Mouse (Mus musculus): Measurements from ENCODE around the gene Zer1. TPM values are rescaled to one million over a fixed set of nuclear protein-coding genes. Genes with fewer than 3 reads are reported as not detected.

Zer1 gene
- polyA plus RNA-seq, 1 experiment from 2014 or later: 9.5 TPM

DNA sequence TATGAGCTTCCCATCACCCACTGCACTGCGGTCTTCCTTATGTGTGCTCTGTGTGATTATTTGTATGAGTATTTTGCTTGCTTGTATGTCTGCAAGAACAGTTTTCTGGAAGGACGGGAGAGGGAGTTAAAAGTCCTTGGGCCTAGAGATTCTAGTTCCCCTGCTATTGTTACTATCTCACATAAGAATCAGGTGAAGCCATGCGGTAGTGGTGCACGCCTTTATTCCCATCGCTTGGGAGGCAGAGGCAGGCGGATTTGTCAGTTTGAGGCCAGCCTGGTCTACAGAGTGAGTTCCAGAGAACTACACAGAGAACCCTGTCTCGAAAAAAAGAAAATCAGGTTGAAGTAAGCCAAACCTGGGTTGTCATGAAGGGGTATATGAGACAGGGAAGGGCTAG is 51.5 kb downstream of the Zer1 start:
- H3K9ac ChIP-seq: no peak overlapping the region
- no peak overlapping the region for H3K27ac ChIP-seq
- no peak overlapping the region for H3K4me3 ChIP-seq (replicated peaks)
- H3K36me3 ChIP-seq (replicated peaks): peaks cover 51% of the 10 kb centered on the region
- no peak for ATAC-seq (ENCODE audit: low FRiP score)
- H3K27me3 ChIP-seq: no peaks in the 10 kb centered on the region
- H3K4me1 ChIP-seq: peaks cover 10% of the 10 kb centered on the region
- 68% methylated on average over 7 of the region's 7 CpGs for WGBS
- H3K9me3 ChIP-seq: no peaks in the 10 kb centered on the region
- H3K4me2 ChIP-seq: no peak overlapping the region

DNA sequence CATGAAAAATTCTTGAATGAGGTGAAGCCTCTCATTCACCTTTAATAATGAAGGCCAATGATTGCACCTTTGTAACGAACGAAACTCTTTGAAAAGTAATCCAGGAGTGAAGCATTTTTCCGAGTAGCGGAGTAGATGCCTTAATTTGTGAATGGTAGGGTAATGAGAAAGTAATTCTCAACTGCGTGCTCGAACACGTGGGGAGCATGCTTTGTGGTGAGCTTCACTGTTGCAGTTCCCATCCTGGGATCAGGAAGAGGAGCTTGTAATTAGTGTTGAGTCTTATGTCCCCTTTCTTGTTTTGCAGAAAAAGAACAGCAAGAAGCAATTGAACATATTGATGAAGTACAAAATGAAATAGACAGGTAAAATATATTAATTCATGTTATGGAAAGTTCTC is 56.4 kb downstream of the Zer1 start:
- ATAC-seq (ENCODE audit: low FRiP score): no peak
- Histone ChIP-seq H3K4me3 (replicated peaks) (peak overlapping the region; percentile 98), H3K27ac (peak overlapping the region; percentile 100; the same call in 1 of the 2 replicates), H3K9me3 (no peaks in the 10 kb centered on the region), H3K4me1 (peaks cover 35% of the 10 kb centered on the region), H3K27me3 (no peaks in the 10 kb centered on the region), H3K36me3 (replicated peaks) (peaks cover 40% of the 10 kb centered on the region), H3K4me2 (peak overlapping the region; percentile 80), H3K9ac (peak overlapping the region; percentile 100)
- 18% methylated on average over 7 of the region's 7 CpGs for WGBS

- under 1% methylated on average over 46 of the region's 69 CpGs for WGBS
- Histone ChIP-seq H3K36me3 (replicated peaks) (peaks cover 33% of the 10 kb centered on the region), H3K9ac (peak overlapping the region; percentile 100), H3K27me3 (no peaks in the 10 kb centered on the region), H3K4me1 (peaks cover 42% of the 10 kb centered on the region), H3K4me2 (peak overlapping the region; percentile 80), H3K4me3 (replicated peaks) (peak overlapping the region; percentile 98), H3K9me3 (no peaks in the 10 kb centered on the region), H3K27ac (peak overlapping the region; percentile 100)
- ATAC-seq (ENCODE audit: low FRiP score): peak; percentile 37
These were observed 57.1 kb downstream of the Zer1 start for GRCm38 (mm10) chr2:30067031-30067888.

DNA sequence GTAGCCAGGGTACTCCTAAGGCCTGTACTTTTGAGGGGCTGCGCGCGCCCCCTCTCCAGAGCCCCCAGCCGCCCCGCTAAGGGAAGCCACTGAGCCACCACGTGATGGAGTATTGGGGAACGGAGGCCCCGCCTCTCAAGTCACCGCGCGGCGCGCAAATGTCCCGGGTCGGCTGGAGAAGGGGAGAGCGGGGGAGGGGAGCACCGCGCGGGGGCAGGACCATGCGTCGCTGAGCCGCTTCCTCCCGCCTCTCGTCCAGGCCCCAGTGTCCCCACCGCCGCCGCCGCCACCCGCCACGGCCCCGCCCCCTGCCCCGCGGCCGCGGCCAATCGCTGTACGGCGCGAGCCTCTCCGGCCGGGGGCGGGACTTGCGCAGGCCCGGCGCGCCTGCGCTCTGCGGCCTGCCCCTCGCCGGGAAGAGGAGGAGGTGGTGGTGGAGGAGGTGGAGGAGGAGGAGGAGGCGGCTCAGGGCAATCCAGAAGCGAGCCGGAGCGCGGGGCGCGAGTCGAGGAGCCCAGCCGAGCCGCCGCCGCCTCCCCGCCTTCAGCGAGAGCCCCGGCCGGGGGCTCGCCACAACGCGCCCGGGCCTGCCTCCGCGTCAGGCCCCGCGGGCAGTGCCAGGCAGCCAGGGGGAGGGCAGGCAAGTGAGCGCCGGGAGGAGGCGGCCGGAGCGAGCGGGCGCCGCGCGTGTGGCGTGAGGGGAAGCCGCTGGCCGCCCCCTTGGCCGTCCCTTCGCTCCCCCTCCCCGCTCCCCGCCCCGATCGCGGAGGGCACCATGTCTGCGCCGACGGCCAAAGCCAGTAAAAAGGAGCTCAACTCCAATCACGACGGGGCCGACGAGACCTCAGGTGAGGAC is 58.1 kb downstream of the Zer1 start:
- peak; percentile 93 for ATAC-seq (ENCODE audit: low FRiP score)
- H3K4me3 ChIP-seq (replicated peaks): peak overlapping the region; percentile 98
- peak overlapping the region; percentile 100 for H3K27ac ChIP-seq
- WGBS: under 1% methylated on average over 80 of the region's 101 CpGs
- H3K4me1 ChIP-seq: peaks cover 51% of the 10 kb centered on the region
- H3K4me2 ChIP-seq: peak overlapping the region; percentile 80
- no peaks in the 10 kb centered on the region for H3K9me3 ChIP-seq
- H3K27me3 ChIP-seq: no peaks in the 10 kb centered on the region
- peak overlapping the region; percentile 100 for H3K9ac ChIP-seq
- peaks cover 28% of the 10 kb centered on the region for H3K36me3 ChIP-seq (replicated peaks)

DNA sequence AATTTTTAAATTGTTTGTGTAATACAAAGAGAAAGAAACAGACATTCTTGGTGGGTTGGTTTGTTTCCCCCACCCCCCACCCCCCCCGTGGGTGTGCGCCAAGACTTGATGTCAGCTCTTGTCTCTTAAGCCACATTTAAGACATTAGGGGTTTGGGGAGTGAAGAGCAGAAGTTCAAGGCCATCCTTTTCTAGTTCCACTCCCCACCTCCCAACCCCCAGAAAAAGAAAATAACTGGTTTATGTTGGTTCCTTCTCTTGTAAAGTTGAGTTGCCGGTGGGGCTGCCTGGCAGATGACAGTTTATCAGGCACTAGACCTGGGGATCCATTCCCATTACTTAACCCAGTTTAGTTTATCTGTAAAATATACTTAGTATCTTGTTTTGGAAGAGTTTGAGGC is 60.1 kb downstream of the Zer1 start:
- H3K4me2 ChIP-seq: peak overlapping the region; percentile 87
- no peak overlapping the region for H3K27ac ChIP-seq
- H3K4me1 ChIP-seq: peaks cover 53% of the 10 kb centered on the region
- WGBS: 51% methylated on average over 3 of the region's 3 CpGs
- H3K9me3 ChIP-seq: no peaks in the 10 kb centered on the region
- ATAC-seq (ENCODE audit: low FRiP score): no peak
- peak overlapping the region; percentile 57 for H3K4me3 ChIP-seq (replicated peaks)
- peaks cover 13% of the 10 kb centered on the region for H3K36me3 ChIP-seq (replicated peaks)
- no peaks in the 10 kb centered on the region for H3K27me3 ChIP-seq
- peak overlapping the region; percentile 68 for H3K9ac ChIP-seq

DNA sequence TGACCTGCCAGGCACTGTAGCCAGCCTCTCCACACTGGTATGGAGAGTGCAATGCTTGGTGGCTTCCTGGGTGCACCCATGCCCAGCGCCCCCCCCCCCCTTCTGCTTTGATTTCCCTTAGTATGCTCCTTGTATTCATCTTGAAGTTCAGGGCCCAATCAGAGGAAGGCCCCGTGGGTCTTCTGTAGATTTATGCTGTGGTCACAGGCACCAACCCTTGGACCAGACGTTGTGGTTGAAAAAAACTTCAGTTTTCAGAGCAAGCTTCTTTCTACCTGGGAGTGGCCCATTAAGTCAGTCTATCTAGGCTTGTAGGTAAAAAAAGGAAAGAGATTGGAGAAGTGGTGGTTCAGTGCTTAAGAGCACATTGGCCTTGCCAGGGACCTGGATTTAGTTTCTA is 60.6 kb downstream of the Zer1 start:
- Histone ChIP-seq H3K4me2 (peak overlapping the region; percentile 87), H3K9ac (peak overlapping the region; percentile 68), H3K27ac (0 out of 2 replicates have a peak overlapping the region, but pooled peaks have one; percentile 92), H3K9me3 (no peaks in the 10 kb centered on the region), H3K27me3 (no peaks in the 10 kb centered on the region), H3K36me3 (replicated peaks) (peaks cover 9% of the 10 kb centered on the region), H3K4me1 (peaks cover 53% of the 10 kb centered on the region), H3K4me3 (replicated peaks) (peak overlapping the region; percentile 57)
- WGBS: 9% methylated on average over 3 of the region's 3 CpGs
- ATAC-seq (ENCODE audit: low FRiP score): no peak

DNA sequence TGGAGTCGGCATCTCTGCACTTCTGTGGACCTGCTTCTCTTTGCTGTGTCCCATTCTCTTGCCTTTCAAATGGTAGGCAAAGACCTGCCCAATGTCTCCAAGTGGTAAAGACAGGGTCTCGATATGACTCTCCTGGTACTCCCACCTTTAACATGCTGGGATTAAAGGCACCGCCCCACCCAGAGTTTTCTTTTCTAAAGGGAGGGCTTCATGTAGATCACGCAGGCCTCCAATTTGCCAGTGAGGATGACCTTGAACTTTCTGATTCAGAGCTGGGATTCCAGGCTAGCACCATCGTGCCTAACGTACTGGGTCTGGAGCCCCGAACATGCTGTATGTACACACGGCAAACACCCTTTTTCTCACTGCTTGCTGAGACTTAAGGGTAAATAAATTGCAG is 61.1 kb downstream of the Zer1 start:
- peaks cover 4% of the 10 kb centered on the region for H3K36me3 ChIP-seq (replicated peaks)
- 7% methylated on average over 8 of the region's 8 CpGs for WGBS
- H3K4me1 ChIP-seq: peaks cover 52% of the 10 kb centered on the region
- no peaks in the 10 kb centered on the region for H3K9me3 ChIP-seq
- no peaks in the 10 kb centered on the region for H3K27me3 ChIP-seq
- ATAC-seq (ENCODE audit: low FRiP score): no peak
- peak overlapping the region; percentile 87 for H3K4me2 ChIP-seq
- H3K27ac ChIP-seq: peak overlapping the region; percentile 92
- peak overlapping the region; percentile 57 for H3K4me3 ChIP-seq (replicated peaks)
- peak overlapping the region; percentile 68 for H3K9ac ChIP-seq

DNA sequence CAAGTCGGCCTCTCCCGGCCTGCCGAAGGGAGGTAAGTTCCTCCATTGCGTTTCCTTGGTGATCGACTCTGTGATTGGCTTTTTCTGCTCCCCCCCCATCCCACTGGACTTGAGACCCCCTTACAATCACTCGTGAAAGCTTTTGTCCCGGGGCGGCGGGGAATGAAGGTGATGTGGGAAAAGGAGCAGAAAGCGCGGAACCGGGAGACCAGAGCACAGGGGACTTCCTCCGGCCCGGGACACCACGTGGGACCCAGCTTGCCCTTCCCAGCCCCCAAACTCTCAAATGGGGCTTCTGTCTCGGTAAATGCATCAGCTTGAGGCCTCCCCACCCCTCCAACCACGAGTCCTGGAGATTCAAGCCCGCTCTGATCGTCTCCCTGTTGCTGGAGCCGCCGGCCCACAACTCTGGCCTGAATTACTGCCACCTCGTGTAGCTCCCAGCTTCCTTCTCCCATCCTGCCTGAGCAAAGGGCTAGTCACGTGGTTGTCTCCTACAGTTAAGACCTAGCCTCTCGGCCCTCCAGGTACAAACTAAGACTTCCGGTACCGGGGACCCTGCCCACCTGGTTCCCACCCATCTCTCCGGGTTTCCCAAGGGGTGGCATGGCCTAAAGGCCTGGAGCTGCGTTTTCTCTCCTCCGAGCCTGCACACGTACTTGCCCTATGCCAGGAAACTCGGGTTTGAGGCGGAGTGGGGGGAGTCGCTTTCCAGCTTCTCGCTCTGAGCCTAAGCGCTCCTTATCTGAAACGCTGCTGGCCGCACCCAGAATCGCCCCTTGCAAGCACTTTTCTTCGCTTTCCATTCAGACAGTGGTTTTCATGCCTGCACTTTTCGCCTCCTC is 61.9 kb downstream of the Zer1 start:
- Histone ChIP-seq H3K36me3 (replicated peaks) (no peaks in the 10 kb centered on the region), H3K4me3 (replicated peaks) (peak overlapping the region; percentile 57), H3K4me1 (peaks cover 50% of the 10 kb centered on the region), H3K9ac (peak overlapping the region; percentile 68), H3K4me2 (peak overlapping the region; percentile 87), H3K9me3 (no peaks in the 10 kb centered on the region), H3K27me3 (no peaks in the 10 kb centered on the region), H3K27ac (peak overlapping the region; percentile 92)
- ATAC-seq (ENCODE audit: low FRiP score): no peak
- WGBS: under 1% methylated on average over 40 of the region's 40 CpGs

- WGBS: 9% methylated on average over 37 of the region's 37 CpGs
- Histone ChIP-seq H3K9me3 (no peaks in the 10 kb centered on the region), H3K27me3 (no peaks in the 10 kb centered on the region), H3K4me2 (peak overlapping the region; percentile 87), H3K4me1 (peaks cover 54% of the 10 kb centered on the region), H3K4me3 (replicated peaks) (peak overlapping the region; percentile 57), H3K36me3 (replicated peaks) (no peaks in the 10 kb centered on the region), H3K27ac (peak overlapping the region; percentile 92), H3K9ac (peak overlapping the region; percentile 68)
- no peak for ATAC-seq (ENCODE audit: low FRiP score)
These were observed 62.9 kb downstream of the Zer1 start for GRCm38 (mm10) chr2:30061215-30062166.

DNA sequence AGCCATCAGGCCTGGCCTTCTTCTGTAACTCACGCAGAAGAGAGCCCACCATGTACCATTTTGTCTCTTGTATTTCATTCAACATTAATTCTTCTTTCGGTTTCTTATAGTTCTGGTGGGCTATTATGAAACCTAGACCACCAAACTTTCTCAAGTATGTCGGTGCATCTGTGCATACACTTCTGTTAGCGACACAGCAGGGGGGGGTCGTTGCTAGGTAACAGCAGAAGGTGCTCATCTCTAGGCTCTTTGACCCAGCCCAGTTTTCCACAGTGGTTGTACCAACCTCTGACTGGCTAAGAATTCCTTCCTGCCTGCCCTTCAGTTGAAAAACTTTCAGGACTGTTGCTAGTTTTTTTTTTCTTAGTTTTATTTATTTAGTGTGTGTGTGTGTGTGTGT is 66.0 kb downstream of the Zer1 start:
- Histone ChIP-seq H3K4me3 (replicated peaks) (no peak overlapping the region), H3K9ac (no peak overlapping the region), H3K27me3 (0 out of 2 replicates have a peak, but pooled peaks cover 3% of the 10 kb centered on the region), H3K4me2 (no peak overlapping the region), H3K27ac (no peak overlapping the region), H3K4me1 (peaks cover 32% of the 10 kb centered on the region), H3K36me3 (replicated peaks) (no peaks in the 10 kb centered on the region), H3K9me3 (no peaks in the 10 kb centered on the region)
- 40% methylated on average over 5 of the region's 5 CpGs for WGBS
- ATAC-seq (ENCODE audit: low FRiP score): no peak

Data from forebrain, embryonic 12.5 days (tissue).